Mouse (Mus musculus): ENCODE results near the gene Ap4m1. TPM values are rescaled to one million over a fixed set of nuclear protein-coding genes. Genes with fewer than 3 reads are reported as not detected.

The Ap4m1 gene
- polyA plus RNA-seq, 1 experiment from 2014 or later = 24.9 TPM

GRCm38 (mm10) chr5:138160842-138161665 lies 10.7 kb upstream of the Ap4m1 start, which contains the start of gene Cops6:
Gene Cops6, plus strand, starts transcription at chr5:138161071.
- peak; percentile 96 for ATAC-seq
- H3K9ac ChIP-seq (ENCODE audit: low read depth, low read length) = peak within 1 kb of the TSS; percentile 85
- no peaks in the 10 kb centered on the region for H3K9me3 ChIP-seq (replicated peaks; ENCODE audit: control insufficient read depth, low read length, poor library complexity, severe bottlenecking)
- H3K27ac ChIP-seq (ENCODE audit: low read length) = peak within 1 kb of the TSS; percentile 83
- H3K4me1 ChIP-seq (ENCODE audit: control insufficient read depth, insufficient read depth, low read length) = peaks cover 19% of the 10 kb centered on the region
- H3K4me3 ChIP-seq (ENCODE audit: low read depth, low read length) = peak within 1 kb of the TSS; percentile 81
- H3K4me2 ChIP-seq (ENCODE audit: low read length) = peak within 1 kb of the TSS; percentile 82
- WGBS = under 1% methylated on average over 37 of the region's 42 CpGs
- H3K36me3 ChIP-seq (ENCODE audit: control insufficient read depth, insufficient read depth, low read length) = peaks cover 24% of the 10 kb centered on the region
- no peaks in the 10 kb centered on the region for H3K27me3 ChIP-seq (ENCODE audit: control insufficient read depth, insufficient read depth, low read depth, low read length)

- Histone ChIP-seq H3K9me3 (replicated peaks; ENCODE audit: control insufficient read depth, low read length, poor library complexity, severe bottlenecking) (no peaks in the 10 kb centered on the region), H3K4me2 (ENCODE audit: low read length) (no peak overlapping the region), H3K36me3 (ENCODE audit: control insufficient read depth, insufficient read depth, low read length) (peaks cover 38% of the 10 kb centered on the region), H3K27ac (ENCODE audit: low read length) (no peak overlapping the region), H3K4me3 (ENCODE audit: low read depth, low read length) (no peak overlapping the region), H3K9ac (ENCODE audit: low read depth, low read length) (no peak overlapping the region), H3K4me1 (ENCODE audit: control insufficient read depth, insufficient read depth, low read length) (peaks cover 19% of the 10 kb centered on the region), H3K27me3 (ENCODE audit: control insufficient read depth, insufficient read depth, low read depth, low read length) (no peaks in the 10 kb centered on the region)
- ATAC-seq = no peak
- 77% methylated on average over 6 of the region's 6 CpGs for WGBS
These were observed 8.8 kb upstream of the Ap4m1 start for GRCm38 (mm10) chr5:138163046-138163445.

- H3K9ac ChIP-seq (ENCODE audit: low read depth, low read length) = no peak overlapping the region
These were observed 8.2 kb upstream of the Ap4m1 start for GRCm38 (mm10) chr5:138163610-138164009.

GRCm38 (mm10) chr5:138165594-138165993 lies 6.2 kb upstream of the Ap4m1 start:
- Histone ChIP-seq H3K27ac (ENCODE audit: low read length) (no peak overlapping the region), H3K4me3 (ENCODE audit: low read depth, low read length) (no peak overlapping the region), H3K9ac (ENCODE audit: low read depth, low read length) (no peak overlapping the region), H3K4me2 (ENCODE audit: low read length) (no peak overlapping the region), H3K9me3 (replicated peaks; ENCODE audit: control insufficient read depth, low read length, poor library complexity, severe bottlenecking) (no peaks in the 10 kb centered on the region), H3K36me3 (ENCODE audit: control insufficient read depth, insufficient read depth, low read length) (peaks cover 46% of the 10 kb centered on the region), H3K27me3 (ENCODE audit: control insufficient read depth, insufficient read depth, low read depth, low read length) (no peaks in the 10 kb centered on the region), H3K4me1 (ENCODE audit: control insufficient read depth, insufficient read depth, low read length) (peaks cover 24% of the 10 kb centered on the region)
- 88% methylated on average over 8 of the region's 8 CpGs for whole genome bisulfite sequencing
- no peak for ATAC-seq

More at GRCm38 (mm10) chr5:138163610-138164009, 8.2 kb upstream of the Ap4m1 start:
- Histone ChIP-seq H3K27ac (ENCODE audit: low read length) (no peak overlapping the region), H3K36me3 (ENCODE audit: control insufficient read depth, insufficient read depth, low read length) (peaks cover 42% of the 10 kb centered on the region), H3K27me3 (ENCODE audit: control insufficient read depth, insufficient read depth, low read depth, low read length) (no peaks in the 10 kb centered on the region), H3K4me1 (ENCODE audit: control insufficient read depth, insufficient read depth, low read length) (peaks cover 19% of the 10 kb centered on the region), H3K4me2 (ENCODE audit: low read length) (no peak overlapping the region), H3K9me3 (replicated peaks; ENCODE audit: control insufficient read depth, low read length, poor library complexity, severe bottlenecking) (no peaks in the 10 kb centered on the region), H3K4me3 (ENCODE audit: low read depth, low read length) (no peak overlapping the region)
- ATAC-seq = no peak
- WGBS = 61% methylated on average over 10 of the region's 10 CpGs

GRCm38 (mm10) chr5:138170936-138171561 lies 753 bp upstream of the Ap4m1 start:
- peaks cover 25% of the 10 kb centered on the region for H3K4me1 ChIP-seq (ENCODE audit: control insufficient read depth, insufficient read depth, low read length)
- H3K9ac ChIP-seq (ENCODE audit: low read depth, low read length) = peak overlapping the region; percentile 60
- peak overlapping the region; percentile 88 for H3K27ac ChIP-seq (ENCODE audit: low read length)
- H3K27me3 ChIP-seq (ENCODE audit: control insufficient read depth, insufficient read depth, low read depth, low read length) = no peaks in the 10 kb centered on the region
- ATAC-seq = peak; percentile 87
- under 1% methylated on average over 47 of the region's 47 CpGs for WGBS
- no peaks in the 10 kb centered on the region for H3K9me3 ChIP-seq (replicated peaks; ENCODE audit: control insufficient read depth, low read length, poor library complexity, severe bottlenecking)
- peak overlapping the region; percentile 80 for H3K4me3 ChIP-seq (ENCODE audit: low read depth, low read length)
- peak overlapping the region; percentile 93 for H3K4me2 ChIP-seq (ENCODE audit: low read length)
- peaks cover 39% of the 10 kb centered on the region for H3K36me3 ChIP-seq (ENCODE audit: control insufficient read depth, insufficient read depth, low read length)

- Histone ChIP-seq H3K36me3 (ENCODE audit: control insufficient read depth, insufficient read depth, low read length) (peaks cover 41% of the 10 kb centered on the region), H3K4me1 (ENCODE audit: control insufficient read depth, insufficient read depth, low read length) (peaks cover 25% of the 10 kb centered on the region), H3K27me3 (ENCODE audit: control insufficient read depth, insufficient read depth, low read depth, low read length) (no peaks in the 10 kb centered on the region), H3K4me3 (ENCODE audit: low read depth, low read length) (no peak overlapping the region), H3K4me2 (ENCODE audit: low read length) (peak overlapping the region; percentile 93), H3K27ac (ENCODE audit: low read length) (no peak overlapping the region), H3K9ac (ENCODE audit: low read depth, low read length) (no peak overlapping the region), H3K9me3 (replicated peaks; ENCODE audit: control insufficient read depth, low read length, poor library complexity, severe bottlenecking) (no peaks in the 10 kb centered on the region)
- no peak for ATAC-seq
- WGBS = 85% methylated on average over 3 of the region's 3 CpGs
These were observed 1.4 kb downstream of the Ap4m1 start for GRCm38 (mm10) chr5:138173217-138173616.

GRCm38 (mm10) chr5:138186950-138187638 lies 15.3 kb downstream of the Ap4m1 start, which contains the start of the genes Taf6 and Cnpy4:
Gene Taf6, minus strand, starts transcription at chr5:138187451.
Gene Cnpy4, plus strand, starts transcription at chr5:138187485.
- Histone ChIP-seq H3K4me2 (ENCODE audit: low read length) (peak within 1 kb of the TSS; percentile 68), H3K4me1 (ENCODE audit: control insufficient read depth, insufficient read depth, low read length) (peaks cover 18% of the 10 kb centered on the region)

GRCm38 (mm10) chr5:138187661-138188306 lies 16.0 kb downstream of the Ap4m1 start:
- WGBS = 1% methylated on average over 10 of the region's 10 CpGs
- peaks cover 18% of the 10 kb centered on the region for H3K4me1 ChIP-seq (ENCODE audit: control insufficient read depth, insufficient read depth, low read length)

More at GRCm38 (mm10) chr5:138186950-138187638, 15.3 kb downstream of the Ap4m1 start, which contains the start of the genes Taf6 and Cnpy4:
- H3K9ac ChIP-seq (ENCODE audit: low read depth, low read length) = peak within 1 kb of the TSS; percentile 86
- H3K9me3 ChIP-seq (replicated peaks; ENCODE audit: control insufficient read depth, low read length, poor library complexity, severe bottlenecking) = no peaks in the 10 kb centered on the region
- under 1% methylated on average over 31 of the region's 31 CpGs for WGBS
- peak within 1 kb of the TSS; percentile 82 for H3K27ac ChIP-seq (ENCODE audit: low read length)
- peak within 1 kb of the TSS; percentile 80 for H3K4me3 ChIP-seq (ENCODE audit: low read depth, low read length)
- peak; percentile 82 for ATAC-seq
- H3K36me3 ChIP-seq (ENCODE audit: control insufficient read depth, insufficient read depth, low read length) = peaks cover 9% of the 10 kb centered on the region
- no peaks in the 10 kb centered on the region for H3K27me3 ChIP-seq (ENCODE audit: control insufficient read depth, insufficient read depth, low read depth, low read length)

More at GRCm38 (mm10) chr5:138187661-138188306, 16.0 kb downstream of the Ap4m1 start:
- peak overlapping the region; percentile 68 for H3K4me2 ChIP-seq (ENCODE audit: low read length)
- no peaks in the 10 kb centered on the region for H3K9me3 ChIP-seq (replicated peaks; ENCODE audit: control insufficient read depth, low read length, poor library complexity, severe bottlenecking)
- H3K27me3 ChIP-seq (ENCODE audit: control insufficient read depth, insufficient read depth, low read depth, low read length) = no peaks in the 10 kb centered on the region
- ATAC-seq = peak; percentile 87
- H3K36me3 ChIP-seq (ENCODE audit: control insufficient read depth, insufficient read depth, low read length) = peaks cover 12% of the 10 kb centered on the region
- peak overlapping the region; percentile 82 for H3K27ac ChIP-seq (ENCODE audit: low read length)
- peak overlapping the region; percentile 81 for H3K9ac ChIP-seq (ENCODE audit: low read depth, low read length)
- peak overlapping the region; percentile 80 for H3K4me3 ChIP-seq (ENCODE audit: low read depth, low read length)

All from midbrain, embryonic 16.5 days (tissue).